Mouse (Mus musculus): ENCODE measurements around the gene Eefsec. TPM values are rescaled to one million over a fixed set of nuclear protein-coding genes. Genes with fewer than 3 reads are reported as not detected.

Eefsec gene
- polyA plus RNA-seq, 1 experiment from 2014 or later, result 27.3 TPM

DNA sequence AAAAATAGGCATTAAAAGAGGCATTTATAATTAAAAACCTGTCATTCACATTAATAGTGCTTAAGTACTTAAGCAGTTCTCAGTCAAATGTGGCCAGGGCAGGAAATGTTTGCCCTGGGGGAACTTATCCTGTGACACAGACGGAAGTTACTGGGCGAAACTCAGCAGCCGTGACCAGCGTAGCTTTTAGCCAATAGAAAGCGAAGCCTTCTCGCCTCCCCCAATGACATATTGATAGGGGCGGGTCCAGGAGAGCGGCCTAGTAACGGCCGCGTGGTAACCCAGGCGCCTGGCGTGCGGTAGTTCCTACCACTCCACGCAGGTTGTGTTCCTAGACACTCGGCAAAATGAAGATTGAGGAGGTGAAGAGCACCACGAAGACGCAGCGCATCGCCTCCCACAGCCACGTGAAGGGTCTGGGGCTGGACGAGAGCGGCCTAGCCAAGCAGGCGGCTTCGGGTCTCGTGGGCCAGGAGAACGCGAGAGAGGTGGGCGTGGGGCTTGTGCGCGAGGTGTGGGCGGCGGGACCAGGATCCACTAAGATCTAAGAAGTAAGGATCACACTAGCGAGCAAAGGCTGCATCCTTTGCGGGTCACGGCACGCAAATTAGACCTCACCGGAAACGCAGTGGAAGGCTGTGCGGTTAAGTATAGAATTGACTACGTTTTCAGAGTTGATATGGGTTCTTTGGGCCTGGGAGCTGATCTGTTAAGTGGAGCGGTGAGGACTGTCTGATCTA lies 19.0 kb upstream of the Eefsec start, which contains the start of gene Ruvbl1:
Gene Ruvbl1, plus strand, starts transcription at position 229 of the 740 bp plus-strand sequence.
- no peaks in the 10 kb centered on the region for H3K27me3 ChIP-seq (replicated peaks)
- peak; percentile 100 for ATAC-seq (ENCODE audit: low FRiP score)
- peaks cover 24% of the 10 kb centered on the region for H3K36me3 ChIP-seq
- peak within 1 kb of the TSS; percentile 75 for H3K9ac ChIP-seq (replicated peaks)
- WGBS, result under 1% methylated on average over 42 of the region's 42 CpGs
- peak within 1 kb of the TSS; percentile 86 for H3K4me2 ChIP-seq
- H3K4me1 ChIP-seq, result peaks cover 19% of the 10 kb centered on the region
- peak within 1 kb of the TSS; percentile 70 for H3K4me3 ChIP-seq (replicated peaks)
- H3K27ac ChIP-seq (replicated peaks), result peak within 1 kb of the TSS; percentile 48; the same call in 1 of the 2 replicates
- H3K9me3 ChIP-seq (replicated peaks), result no peaks in the 10 kb centered on the region

GRCm38 (mm10) chr6:88454545-88454944 lies 8.2 kb upstream of the Eefsec start:
- Histone ChIP-seq H3K36me3 (no peaks in the 10 kb centered on the region), H3K4me2 (no peak overlapping the region), H3K9ac (replicated peaks) (no peak overlapping the region), H3K9me3 (replicated peaks) (no peaks in the 10 kb centered on the region), H3K27ac (replicated peaks) (no peak overlapping the region), H3K4me1 (no peaks in the 10 kb centered on the region), H3K4me3 (replicated peaks) (no peak overlapping the region), H3K27me3 (replicated peaks) (0 out of 2 replicates have a peak, but pooled peaks cover 2% of the 10 kb centered on the region)
- 64% methylated on average over 2 of the region's 2 CpGs for WGBS
- no peak for ATAC-seq (ENCODE audit: low FRiP score)

DNA sequence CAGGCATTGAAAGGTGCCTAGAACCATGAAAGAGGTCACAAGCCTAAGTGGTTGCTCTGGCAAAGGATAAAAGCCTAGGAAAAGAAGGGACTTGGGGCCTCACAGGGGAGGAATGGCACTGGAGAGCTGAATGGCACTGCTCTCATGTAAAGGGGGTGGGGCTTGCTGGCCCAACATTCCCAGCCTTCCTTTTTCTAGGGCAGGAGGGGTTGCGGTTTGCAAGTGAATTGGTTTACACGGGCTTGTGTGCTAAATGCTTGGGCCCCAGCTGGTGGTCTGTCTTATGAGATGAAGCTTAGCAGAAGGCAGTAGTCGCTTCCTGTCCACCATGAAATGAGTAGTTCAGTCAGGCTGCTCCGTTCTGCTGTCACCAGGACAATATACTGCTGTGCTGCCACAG lies 1.1 kb upstream of the Eefsec start:
- Histone ChIP-seq H3K9ac (replicated peaks) (no peak overlapping the region), H3K4me1 (peaks cover 23% of the 10 kb centered on the region), H3K27ac (replicated peaks) (no peak overlapping the region), H3K4me2 (no peak overlapping the region), H3K36me3 (no peaks in the 10 kb centered on the region), H3K27me3 (replicated peaks) (no peaks in the 10 kb centered on the region), H3K9me3 (replicated peaks) (no peaks in the 10 kb centered on the region), H3K4me3 (replicated peaks) (no peak overlapping the region)
- ATAC-seq (ENCODE audit: low FRiP score), result no peak
- whole genome bisulfite sequencing, result 19% methylated on average over 4 of the region's 4 CpGs

GRCm38 (mm10) chr6:88445661-88446060 lies 678 bp downstream of the Eefsec start:
- Histone ChIP-seq H3K4me3 (replicated peaks) (peak overlapping the region; percentile 98), H3K27me3 (replicated peaks) (no peaks in the 10 kb centered on the region), H3K4me2 (peak overlapping the region; percentile 86), H3K9ac (replicated peaks) (peak overlapping the region; percentile 96), H3K27ac (replicated peaks) (no peak overlapping the region), H3K36me3 (no peaks in the 10 kb centered on the region), H3K4me1 (peaks cover 23% of the 10 kb centered on the region), H3K9me3 (replicated peaks) (no peaks in the 10 kb centered on the region)
- no peak for ATAC-seq (ENCODE audit: low FRiP score)
- WGBS, result 20% methylated on average over 5 of the region's 5 CpGs

- 82% methylated on average over 7 of the region's 7 CpGs for WGBS
- ATAC-seq (ENCODE audit: low FRiP score), result no peak
These were observed 2.1 kb downstream of the Eefsec start for GRCm38 (mm10) chr6:88444076-88444750.

DNA sequence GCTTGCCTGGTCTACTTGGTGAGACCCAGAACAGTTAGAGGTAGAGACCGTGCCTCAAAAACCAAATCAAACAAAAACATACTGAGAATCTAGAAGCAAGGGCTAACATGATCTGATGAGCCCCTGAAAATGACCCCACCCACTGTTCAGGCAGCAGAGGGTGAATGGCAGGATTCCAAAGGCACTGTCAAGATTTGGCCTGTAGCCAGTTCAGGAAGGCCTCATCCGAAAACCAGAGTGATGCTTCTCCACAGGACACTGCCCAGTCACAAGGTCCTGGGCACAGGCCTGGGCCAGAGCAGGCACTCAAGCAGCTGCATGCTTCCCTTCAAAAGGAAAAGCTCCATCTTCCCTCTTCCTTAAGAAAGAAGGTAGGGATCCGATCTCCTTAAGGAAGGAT lies 2.9 kb downstream of the Eefsec start:
- H3K9me3 ChIP-seq (replicated peaks), result no peaks in the 10 kb centered on the region
- peaks cover 23% of the 10 kb centered on the region for H3K4me1 ChIP-seq
- H3K27ac ChIP-seq (replicated peaks), result no peak overlapping the region
- H3K27me3 ChIP-seq (replicated peaks), result no peaks in the 10 kb centered on the region
- 80% methylated on average over 3 of the region's 3 CpGs for WGBS
- no peaks in the 10 kb centered on the region for H3K36me3 ChIP-seq
- no peak overlapping the region for H3K4me3 ChIP-seq (replicated peaks)
- H3K4me2 ChIP-seq, result no peak overlapping the region
- no peak overlapping the region for H3K9ac ChIP-seq (replicated peaks)
- no peak for ATAC-seq (ENCODE audit: low FRiP score)

More at GRCm38 (mm10) chr6:88444076-88444750, 2.1 kb downstream of the Eefsec start:
- H3K27ac ChIP-seq (replicated peaks), result no peak overlapping the region
- H3K36me3 ChIP-seq, result no peaks in the 10 kb centered on the region
- H3K4me1 ChIP-seq, result peaks cover 23% of the 10 kb centered on the region
- H3K4me2 ChIP-seq, result no peak overlapping the region
- H3K27me3 ChIP-seq (replicated peaks), result no peaks in the 10 kb centered on the region
- H3K4me3 ChIP-seq (replicated peaks), result no peak overlapping the region
- no peaks in the 10 kb centered on the region for H3K9me3 ChIP-seq (replicated peaks)
- no peak overlapping the region for H3K9ac ChIP-seq (replicated peaks)

- no peak overlapping the region for H3K9ac ChIP-seq (replicated peaks)
- H3K9me3 ChIP-seq (replicated peaks), result no peaks in the 10 kb centered on the region
- no peak overlapping the region for H3K27ac ChIP-seq (replicated peaks)
- H3K27me3 ChIP-seq (replicated peaks), result no peaks in the 10 kb centered on the region
- no peaks in the 10 kb centered on the region for H3K36me3 ChIP-seq
- H3K4me2 ChIP-seq, result no peak overlapping the region
- H3K4me3 ChIP-seq (replicated peaks), result no peak overlapping the region
- 79% methylated on average over 3 of the region's 3 CpGs for WGBS
- no peak for ATAC-seq (ENCODE audit: low FRiP score)
- H3K4me1 ChIP-seq, result peaks cover 23% of the 10 kb centered on the region
These were observed 3.8 kb downstream of the Eefsec start for GRCm38 (mm10) chr6:88442551-88442950.

DNA sequence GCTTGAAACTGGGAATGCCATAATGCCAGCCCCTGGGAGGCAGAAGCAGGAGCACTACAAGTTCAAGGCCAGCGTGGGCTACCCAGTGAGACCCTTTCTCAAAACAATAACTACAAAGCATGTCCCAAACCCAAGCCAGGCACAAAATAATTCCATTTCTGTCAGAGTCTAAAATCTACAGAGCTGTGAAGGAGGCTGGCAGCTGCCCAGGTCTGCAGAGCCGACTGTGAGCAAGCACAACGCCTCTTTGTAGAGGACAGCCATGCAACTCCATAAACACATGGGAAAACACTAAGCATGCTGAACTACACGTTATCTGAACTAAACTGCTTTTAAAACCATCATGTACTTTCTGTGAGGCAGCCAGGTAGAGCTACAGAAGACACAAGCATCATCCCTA lies 7.3 kb downstream of the Eefsec start:
- Histone ChIP-seq H3K9ac (replicated peaks) (no peak overlapping the region), H3K36me3 (no peaks in the 10 kb centered on the region), H3K27ac (replicated peaks) (no peak overlapping the region), H3K9me3 (replicated peaks) (no peaks in the 10 kb centered on the region), H3K4me2 (no peak overlapping the region), H3K4me3 (replicated peaks) (no peak overlapping the region), H3K27me3 (replicated peaks) (no peaks in the 10 kb centered on the region), H3K4me1 (0 out of 2 replicates have a peak, but pooled peaks cover 2% of the 10 kb centered on the region)
- 71% methylated on average over 4 of the region's 4 CpGs for WGBS
- ATAC-seq (ENCODE audit: low FRiP score), result no peak

GRCm38 (mm10) chr6:88435609-88436008 lies 10.7 kb downstream of the Eefsec start:
- 95% methylated on average over 7 of the region's 7 CpGs for WGBS
- no peak overlapping the region for H3K4me3 ChIP-seq (replicated peaks)
- no peaks in the 10 kb centered on the region for H3K9me3 ChIP-seq (replicated peaks)

GRCm38 (mm10) chr6:88431202-88431601 lies 15.1 kb downstream of the Eefsec start:
- H3K36me3 ChIP-seq, result no peaks in the 10 kb centered on the region
- ATAC-seq (ENCODE audit: low FRiP score), result no peak
- no peak overlapping the region for H3K4me3 ChIP-seq (replicated peaks)
- no peak overlapping the region for H3K27ac ChIP-seq (replicated peaks)
- no peaks in the 10 kb centered on the region for H3K27me3 ChIP-seq (replicated peaks)
- WGBS, result 37% methylated on average over 4 of the region's 4 CpGs
- H3K4me1 ChIP-seq, result no peaks in the 10 kb centered on the region
- no peak overlapping the region for H3K4me2 ChIP-seq
- no peaks in the 10 kb centered on the region for H3K9me3 ChIP-seq (replicated peaks)
- no peak overlapping the region for H3K9ac ChIP-seq (replicated peaks)

More at GRCm38 (mm10) chr6:88435609-88436008, 10.7 kb downstream of the Eefsec start:
- Histone ChIP-seq H3K4me2 (no peak overlapping the region), H3K4me1 (no peaks in the 10 kb centered on the region), H3K27me3 (replicated peaks) (no peaks in the 10 kb centered on the region), H3K9ac (replicated peaks) (no peak overlapping the region), H3K27ac (replicated peaks) (no peak overlapping the region), H3K36me3 (no peaks in the 10 kb centered on the region)
- no peak for ATAC-seq (ENCODE audit: low FRiP score)

DNA sequence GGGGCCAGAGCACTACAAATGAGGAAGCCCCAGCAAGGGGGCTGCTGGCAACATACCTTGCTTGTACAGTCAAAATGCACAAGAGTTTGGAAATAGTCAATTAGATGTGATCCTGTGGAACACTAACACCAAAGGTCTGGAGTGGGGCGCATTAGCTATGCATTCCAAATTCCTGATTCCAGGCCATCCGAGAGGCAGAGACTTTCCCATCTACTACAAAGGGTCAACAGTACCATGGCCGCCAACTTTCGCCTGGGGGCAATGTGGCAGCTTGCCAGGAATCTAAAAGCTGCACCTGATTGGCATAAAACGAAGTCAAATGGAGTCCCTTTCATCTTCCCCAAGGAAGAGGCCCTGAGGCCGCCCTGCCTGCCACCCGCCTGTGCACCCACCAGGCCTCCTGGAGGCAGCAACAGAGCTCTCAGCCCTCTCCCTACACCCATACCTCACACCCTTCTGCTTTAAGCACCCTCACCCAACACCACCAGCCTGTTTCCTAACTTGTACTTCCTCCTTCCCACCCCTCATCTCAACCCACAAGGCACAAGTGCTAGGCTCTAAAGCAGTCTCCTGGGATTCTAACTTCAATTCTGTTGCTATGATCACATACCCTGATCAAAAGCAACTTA lies 30.1 kb downstream of the Eefsec start:
- H3K9me3 ChIP-seq (replicated peaks), result no peaks in the 10 kb centered on the region
- H3K27me3 ChIP-seq (replicated peaks), result no peaks in the 10 kb centered on the region
- 36% methylated on average over 7 of the region's 7 CpGs for WGBS
- no peak overlapping the region for H3K27ac ChIP-seq (replicated peaks)
- ATAC-seq (ENCODE audit: low FRiP score), result no peak
- H3K4me3 ChIP-seq (replicated peaks), result no peak overlapping the region
- no peak overlapping the region for H3K4me2 ChIP-seq
- no peaks in the 10 kb centered on the region for H3K36me3 ChIP-seq
- H3K4me1 ChIP-seq, result 0 out of 2 replicates have a peak, but pooled peaks cover 5% of the 10 kb centered on the region
- H3K9ac ChIP-seq (replicated peaks), result no peak overlapping the region

Measured in neural tube, embryonic 15.5 days (tissue).